Mouse (Mus musculus) CD4-positive, CD25-positive, alpha-beta regulatory T cell, adult 2 months (primary cell): ENCODE measurements around the gene Trim40.

Experiments
- DNase-seq: peaks from one replicate; pipeline ENCODE4 v3.0.0-alpha.2; 2012; ENCODE audit warnings: low read depth, low spot score

Gene Trim40

DNA sequence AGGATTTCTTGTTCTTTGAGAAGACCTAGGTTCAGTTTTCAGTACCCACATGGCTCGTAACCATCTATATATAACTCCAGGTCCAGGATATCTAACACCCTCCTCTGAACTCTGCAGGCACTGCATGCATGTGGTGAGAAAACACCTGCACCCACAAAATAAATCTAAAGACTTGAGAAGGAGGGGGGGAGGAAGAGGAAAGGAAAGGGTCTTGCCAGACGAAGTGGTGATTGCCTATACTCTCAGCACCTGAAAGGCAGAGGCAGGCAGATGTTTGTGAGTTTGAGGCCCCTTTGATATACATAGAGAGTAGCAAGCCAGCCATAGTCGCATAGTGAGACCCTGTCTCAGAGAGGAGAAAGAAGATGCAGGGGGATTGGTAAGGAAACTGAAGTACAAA, 50.0 kb downstream of the Trim40 start:
- no peak for DNase-seq

DNA sequence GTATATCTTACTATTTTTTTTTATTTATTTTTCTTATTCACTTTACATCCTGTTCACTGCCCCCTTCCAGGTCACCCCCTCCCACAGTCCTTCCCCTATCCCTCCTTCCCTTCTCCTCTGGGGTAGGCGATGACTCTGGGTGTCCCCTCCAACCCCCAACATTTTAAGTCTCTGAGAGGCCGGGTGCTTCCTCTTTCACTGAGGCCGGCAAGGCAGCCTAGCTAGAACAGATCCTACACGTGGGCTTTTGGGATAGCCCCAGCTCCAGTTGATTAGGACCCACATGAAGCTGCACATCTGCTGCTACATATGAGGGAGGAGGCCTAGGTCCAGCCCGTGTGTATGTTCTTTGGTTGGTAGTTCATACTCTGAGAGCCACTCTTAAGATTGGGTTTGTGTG, 50.9 kb downstream of the Trim40 start:
- DNase-seq, result no peak

DNA sequence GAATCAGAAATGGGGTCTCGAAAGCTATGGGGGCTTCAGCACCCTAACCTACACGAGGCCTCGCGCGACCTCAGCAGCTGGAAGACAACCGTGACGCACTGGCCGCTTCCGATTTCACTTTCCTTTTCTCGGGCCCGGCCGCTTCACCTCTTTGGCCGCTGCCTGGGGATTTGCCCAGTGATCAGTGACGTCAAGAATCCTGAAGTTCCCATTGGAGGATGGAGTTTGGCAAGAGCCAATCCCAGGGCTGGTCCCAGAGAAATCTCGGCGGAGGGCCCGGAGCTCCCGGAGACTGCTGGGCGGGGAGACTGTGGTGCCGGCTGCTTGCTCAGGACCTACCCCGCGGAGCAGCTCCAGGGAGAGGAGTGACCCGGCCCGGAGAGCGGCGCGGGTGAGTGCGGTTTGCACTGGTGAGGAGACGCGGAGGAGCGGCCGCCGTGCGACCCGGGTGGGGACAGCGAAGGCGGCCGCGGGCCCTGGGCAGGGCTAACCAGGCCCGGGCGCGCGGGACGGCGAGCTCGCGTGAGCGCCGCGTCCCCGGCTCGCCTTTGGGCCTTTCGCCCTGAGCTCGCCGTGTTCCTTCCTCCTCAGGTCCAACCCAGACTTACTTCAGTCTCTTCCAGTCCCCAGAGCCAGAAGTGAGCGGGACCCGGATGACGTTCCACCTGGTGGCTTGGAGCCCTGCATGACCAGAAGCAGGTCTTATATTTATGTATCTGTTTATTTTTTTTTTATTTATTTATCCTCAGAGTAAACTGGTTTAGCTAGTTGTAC, 52.9 kb downstream of the Trim40 start, which contains the start of gene Trim26:
Gene Trim26 (plus strand): TSS at position 261 of the 774 bp plus-strand sequence.
- peak; percentile 97 for DNase-seq

DNA sequence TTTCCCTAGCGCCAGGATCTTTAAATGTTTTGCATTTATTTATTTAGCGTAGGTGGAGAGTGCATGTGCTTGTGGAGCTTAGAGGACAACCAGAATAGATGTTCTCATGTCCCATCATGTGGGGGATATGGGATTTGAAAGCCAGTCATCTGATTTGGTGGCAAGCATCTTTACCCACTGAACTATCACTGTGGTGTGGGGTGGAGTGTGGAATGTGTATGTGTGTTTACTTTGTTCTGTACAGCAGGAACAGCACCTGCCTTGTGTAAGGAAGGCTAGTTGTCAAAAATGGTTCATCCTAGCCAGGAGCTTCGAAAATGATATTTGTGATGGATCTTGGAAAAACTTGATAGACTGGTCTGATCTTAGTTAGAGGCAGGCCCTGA, 53.5 kb downstream of the Trim40 start:
- DNase-seq, result no peak

DNA sequence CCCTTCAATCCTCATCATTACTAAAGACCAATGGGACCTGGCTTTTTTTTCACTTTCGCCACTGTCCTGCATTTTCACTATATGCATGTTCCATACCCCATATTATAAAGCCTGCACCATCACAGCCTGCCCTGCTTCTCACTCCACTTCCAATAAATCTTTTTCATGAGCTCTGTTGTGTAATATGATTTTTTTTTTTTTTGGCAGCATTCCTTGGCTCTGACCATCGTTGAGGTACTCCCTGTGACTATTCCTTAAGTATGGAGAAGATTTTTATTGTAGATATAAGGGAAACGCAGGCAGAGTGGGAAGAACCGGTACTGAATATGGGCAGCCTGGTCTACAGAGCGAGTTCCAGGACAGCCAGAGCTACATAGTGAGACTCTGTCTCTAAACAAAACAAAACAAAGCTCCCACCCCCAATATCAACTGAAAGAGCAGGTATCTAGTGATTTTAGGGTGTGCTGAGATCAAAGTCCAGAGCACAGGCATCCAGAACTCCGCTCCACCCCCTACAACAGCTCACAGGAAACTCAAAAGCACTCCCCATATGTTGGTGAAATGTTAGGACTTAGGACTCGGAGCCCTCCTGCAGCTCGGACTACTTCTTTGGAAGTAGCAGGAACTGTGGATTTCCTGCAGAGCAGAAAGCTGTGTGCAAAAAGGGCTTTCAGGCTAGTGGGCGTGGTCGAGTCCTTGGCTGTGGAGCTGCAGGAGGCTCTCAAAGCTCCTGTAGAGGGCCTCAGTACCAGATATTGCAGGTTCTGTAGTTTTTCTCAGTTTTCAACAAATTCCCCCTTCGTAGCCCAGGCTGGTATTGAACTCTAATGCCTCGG, 54.1 kb downstream of the Trim40 start:
- DNase-seq, result peak; percentile 83

DNA sequence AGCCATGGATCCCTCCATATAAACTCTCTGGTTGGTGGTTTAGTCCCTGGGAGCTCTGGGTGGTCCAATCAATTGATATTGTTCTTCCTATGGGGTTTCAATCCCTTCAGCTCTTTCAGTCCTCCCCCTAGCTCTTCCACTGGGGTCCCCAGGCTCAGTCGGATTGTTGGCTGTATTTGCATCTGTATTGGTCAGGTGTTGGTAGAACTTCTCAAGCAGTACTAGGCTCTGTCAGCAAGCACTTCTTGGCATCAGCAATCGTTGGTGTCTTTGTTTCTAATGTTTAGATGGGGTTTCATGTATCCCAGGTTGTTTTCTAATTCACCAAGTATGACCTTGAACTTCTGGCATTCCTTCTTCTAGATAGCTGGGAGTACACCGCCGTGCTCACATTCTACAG, 57.2 kb downstream of the Trim40 start:
- DNase-seq, result no peak
